Mouse (Mus musculus): Measurements from ENCODE around the gene Ocm. TPM values are rescaled to one million over a fixed set of nuclear protein-coding genes. Genes with fewer than 3 reads are reported as not detected.
"Not testable (repeated sequence)": the region's sequence is repeated elsewhere in the genome, so short reads cannot be mapped to it uniquely, and the experiment has no call there.

Ocm gene
- polyA plus RNA-seq, 1 experiment from 2014 or later, result not detected

DNA sequence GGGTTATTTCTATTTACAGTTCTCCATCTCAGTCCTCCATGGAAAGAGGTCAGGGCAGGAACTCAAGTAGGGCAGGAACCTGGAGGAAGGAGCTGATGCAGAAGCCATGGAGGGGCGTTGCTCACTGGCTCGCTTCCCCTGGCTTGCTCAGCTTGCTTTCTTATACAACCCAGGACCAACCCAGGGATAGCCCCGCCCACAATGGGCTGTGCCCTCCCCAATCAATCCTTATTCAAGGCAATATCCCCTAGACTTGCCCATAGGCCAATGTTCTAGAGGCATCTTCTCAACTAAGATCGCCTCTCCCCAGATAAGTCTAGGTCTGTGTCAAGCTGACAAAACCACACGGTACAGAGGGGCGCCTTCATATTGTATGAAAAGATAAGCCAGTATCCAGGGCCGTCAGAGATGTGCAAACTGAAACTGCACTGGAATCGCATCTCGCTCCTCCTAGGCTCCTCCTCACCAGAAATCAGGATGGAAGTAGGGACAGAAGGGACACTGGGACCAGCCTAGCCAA is 12.7 kb upstream of the Ocm start:
- no peaks in the 10 kb centered on the region for H3K4me1 ChIP-seq
- H3K4me3 ChIP-seq, result no peak overlapping the region
- no peak for DNase-seq (ENCODE audit: low spot score)
- H3K36me3 ChIP-seq, result no peaks in the 10 kb centered on the region
- peaks cover 11% of the 10 kb centered on the region; the same call in 1 of the 2 replicates for H3K9me3 ChIP-seq (replicated peaks)
- H3K27me3 ChIP-seq (ENCODE audit: low read depth, poor library complexity, severe bottlenecking), result no peaks in the 10 kb centered on the region
- WGBS, result 83% methylated on average over 9 of the region's 9 CpGs
- H3K27ac ChIP-seq (replicated peaks), result no peak overlapping the region

GRCm38 (mm10) chr5:144036952-144037351 is 10.5 kb upstream of the Ocm start:
- H3K36me3 ChIP-seq, result no peaks in the 10 kb centered on the region
- no peak for DNase-seq (ENCODE audit: low spot score)
- H3K27ac ChIP-seq (replicated peaks), result no peak overlapping the region
- WGBS, result 61% methylated on average over 17 of the region's 17 CpGs
- no peaks in the 10 kb centered on the region for H3K27me3 ChIP-seq (ENCODE audit: low read depth, poor library complexity, severe bottlenecking)
- no peaks in the 10 kb centered on the region for H3K4me1 ChIP-seq
- peaks cover 11% of the 10 kb centered on the region; the same call in 1 of the 2 replicates for H3K9me3 ChIP-seq (replicated peaks)
- no peak overlapping the region for H3K4me3 ChIP-seq

DNA sequence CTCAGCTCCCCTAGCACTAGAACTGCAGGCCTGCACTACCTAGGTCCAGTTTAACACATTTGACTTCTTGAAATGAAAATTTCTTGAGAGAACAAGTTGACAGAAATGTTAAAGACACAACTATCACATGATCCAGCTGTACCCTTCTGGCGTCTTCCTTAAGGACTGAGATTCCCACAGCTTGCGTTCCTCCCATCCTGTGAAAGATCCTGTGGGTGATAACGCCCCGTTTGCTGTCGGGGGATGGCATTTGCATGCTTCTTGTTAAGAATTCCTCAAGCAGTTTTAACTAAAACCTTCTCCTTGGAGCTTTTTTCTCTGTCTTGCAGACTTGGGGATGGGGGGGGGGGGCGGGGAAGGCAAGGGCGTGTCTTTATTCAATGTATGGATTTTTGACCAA is 8.1 kb upstream of the Ocm start:
- no peak overlapping the region for H3K27ac ChIP-seq (replicated peaks)
- no peak for DNase-seq (ENCODE audit: low spot score)
- H3K4me1 ChIP-seq, result no peaks in the 10 kb centered on the region
- WGBS, result 89% methylated on average over 7 of the region's 7 CpGs
- H3K4me3 ChIP-seq, result no peak overlapping the region
- no peaks in the 10 kb centered on the region for H3K36me3 ChIP-seq
- no peaks in the 10 kb centered on the region for H3K27me3 ChIP-seq (ENCODE audit: low read depth, poor library complexity, severe bottlenecking)
- H3K9me3 ChIP-seq (replicated peaks), result peaks cover 3% of the 10 kb centered on the region; the same call in 1 of the 2 replicates

DNA sequence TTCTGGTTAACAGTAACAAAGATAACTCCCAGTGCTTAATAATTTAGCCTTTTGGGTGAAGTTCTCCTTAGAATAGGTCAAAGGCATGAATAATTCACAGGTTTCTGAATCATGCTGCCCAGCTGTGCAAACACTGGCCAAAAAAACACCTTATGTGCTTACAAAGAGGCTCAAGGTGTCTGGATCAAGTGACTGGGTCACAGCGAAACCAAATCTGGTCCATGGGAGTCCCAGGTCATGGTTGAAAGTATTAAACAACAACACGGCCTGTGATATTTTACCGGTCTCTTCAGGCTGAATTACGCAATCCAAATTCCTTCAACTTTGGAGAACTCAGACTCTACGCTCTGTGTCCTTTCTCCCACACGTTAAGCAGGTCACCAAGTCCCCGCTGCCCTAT is 6.0 kb upstream of the Ocm start:
- H3K36me3 ChIP-seq, result no peaks in the 10 kb centered on the region
- no peaks in the 10 kb centered on the region for H3K4me1 ChIP-seq
- H3K4me3 ChIP-seq, result no peak overlapping the region
- H3K9me3 ChIP-seq (replicated peaks), result no peaks in the 10 kb centered on the region
- H3K27me3 ChIP-seq (ENCODE audit: low read depth, poor library complexity, severe bottlenecking), result no peaks in the 10 kb centered on the region
- no peak for DNase-seq (ENCODE audit: low spot score)
- H3K27ac ChIP-seq (replicated peaks), result no peak overlapping the region
- WGBS, result 90% methylated on average over 7 of the region's 7 CpGs

DNA sequence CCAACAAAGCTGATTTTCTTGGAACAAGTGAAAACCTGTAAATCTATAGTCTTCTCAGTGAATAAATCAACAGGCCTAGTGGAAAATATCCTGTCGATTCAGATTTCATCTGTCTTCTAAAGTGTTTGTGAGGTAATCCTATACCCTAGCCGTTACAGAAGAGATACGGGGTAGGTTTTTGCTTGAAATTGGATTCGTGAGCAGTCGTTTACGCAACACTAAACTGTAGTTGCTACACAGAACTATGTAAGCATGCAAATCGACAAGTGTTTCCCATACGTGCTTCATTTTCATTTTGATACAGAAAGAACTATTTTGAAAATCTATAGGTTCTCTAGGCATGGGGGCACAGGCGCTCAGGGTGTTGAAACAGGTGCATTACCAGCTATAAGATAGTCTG is 10.6 kb downstream of the Ocm start:
- H3K27me3 ChIP-seq (ENCODE audit: low read depth, poor library complexity, severe bottlenecking), result no peaks in the 10 kb centered on the region
- H3K27ac ChIP-seq (replicated peaks), result no peak overlapping the region
- H3K9me3 ChIP-seq (replicated peaks), result no peaks in the 10 kb centered on the region
- no peak overlapping the region for H3K4me3 ChIP-seq
- DNase-seq (ENCODE audit: low spot score), result no peak
- H3K36me3 ChIP-seq, result peaks cover 18% of the 10 kb centered on the region
- WGBS, result 91% methylated on average over 9 of the region's 9 CpGs
- H3K4me1 ChIP-seq, result peaks cover 2% of the 10 kb centered on the region; the same call in 1 of the 2 replicates

DNA sequence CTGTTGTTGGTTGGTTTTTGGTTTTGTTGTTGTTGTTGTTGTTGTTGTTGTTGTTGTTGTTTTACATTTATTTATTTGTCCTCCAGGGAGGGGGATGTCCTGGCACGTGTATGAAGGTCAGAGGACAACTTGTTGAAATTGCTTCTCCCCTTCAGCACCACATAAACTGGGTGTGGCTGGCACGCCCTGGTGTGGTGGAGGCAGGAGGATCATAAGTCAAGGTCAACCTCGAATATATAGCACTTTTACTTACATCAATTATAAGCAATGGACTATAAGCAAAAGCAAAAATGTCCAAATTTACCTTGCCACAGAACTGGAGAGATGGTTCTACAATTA is 11.2 kb downstream of the Ocm start:
- Histone ChIP-seq H3K36me3 (peaks cover 24% of the 10 kb centered on the region), H3K4me3 (peak overlapping the region; percentile 89), H3K4me1 (peaks cover 2% of the 10 kb centered on the region; the same call in 1 of the 2 replicates), H3K9me3 (replicated peaks) (no peaks in the 10 kb centered on the region), H3K27me3 (ENCODE audit: low read depth, poor library complexity, severe bottlenecking) (no peaks in the 10 kb centered on the region), H3K27ac (replicated peaks) (no peak overlapping the region)
- 80% methylated on average over 3 of the region's 3 CpGs for WGBS
- no peak for DNase-seq (ENCODE audit: low spot score)

- WGBS, result 4% methylated on average over 47 of the region's 47 CpGs
- peak; percentile 87 for DNase-seq (ENCODE audit: low spot score)
- H3K4me3 ChIP-seq, result peak within 1 kb of the TSS; percentile 89
- no peaks in the 10 kb centered on the region for H3K9me3 ChIP-seq (replicated peaks)
- H3K27ac ChIP-seq (replicated peaks), result peak within 1 kb of the TSS; percentile 91
- no peaks in the 10 kb centered on the region for H3K27me3 ChIP-seq (ENCODE audit: low read depth, poor library complexity, severe bottlenecking)
- peaks cover 28% of the 10 kb centered on the region for H3K36me3 ChIP-seq
- H3K4me1 ChIP-seq, result peaks cover 2% of the 10 kb centered on the region; the same call in 1 of the 2 replicates
These were observed 11.7 kb downstream of the Ocm start, which contains the start of gene Ccz1 for GRCm38 (mm10) chr5:144014551-144015311. TSS of gene Ccz1 (minus strand) at chr5:144014877.

DNA sequence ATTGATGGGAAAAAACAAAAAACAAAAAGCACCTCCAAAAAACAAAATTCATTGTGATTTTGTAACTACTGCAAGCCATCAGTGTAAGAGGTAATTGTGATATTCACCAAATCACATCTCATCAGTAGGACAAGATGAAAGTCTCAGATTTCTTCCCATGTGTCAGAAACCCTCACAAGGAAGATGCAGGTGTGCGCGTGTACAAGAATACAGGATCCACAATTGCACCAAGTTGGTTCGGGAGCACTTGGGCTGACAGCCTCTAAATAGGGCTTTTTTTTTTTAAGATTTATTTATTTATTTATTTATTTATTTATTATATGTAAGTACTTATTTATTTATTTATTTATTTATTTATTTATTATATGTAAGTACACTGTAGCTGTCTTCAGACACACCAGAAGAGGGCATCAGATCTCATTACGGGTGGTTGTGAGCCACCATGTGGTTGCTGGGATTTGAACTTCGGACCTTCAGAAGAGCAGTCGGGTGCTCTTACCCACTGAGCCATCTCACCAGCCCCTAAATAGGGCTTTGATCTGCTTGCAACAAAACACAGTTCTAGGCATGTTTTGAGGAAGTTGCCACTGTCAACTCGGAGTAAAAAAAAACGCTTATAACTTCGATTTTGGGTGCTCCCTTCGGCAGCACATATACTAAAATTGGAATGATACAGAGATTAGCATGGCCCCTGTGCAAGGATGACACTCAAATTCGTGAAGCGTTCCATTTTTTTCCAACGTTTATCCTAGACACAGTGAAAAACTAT is 12.9 kb downstream of the Ocm start:
- H3K27ac ChIP-seq (replicated peaks); H3K4me1 ChIP-seq; DNase-seq (ENCODE audit: low spot score); H3K9me3 ChIP-seq (replicated peaks); H3K27me3 ChIP-seq (ENCODE audit: low read depth, poor library complexity, severe bottlenecking): not testable (repeated sequence)
- H3K4me3 ChIP-seq, result peak overlapping the region; percentile 89
- 74% methylated on average over 13 of the region's 13 CpGs for WGBS
- peaks cover 40% of the 10 kb centered on the region for H3K36me3 ChIP-seq

- H3K27me3 ChIP-seq (ENCODE audit: low read depth, poor library complexity, severe bottlenecking), result no peaks in the 10 kb centered on the region
- WGBS, result 94% methylated on average over 15 of the region's 15 CpGs
- H3K27ac ChIP-seq (replicated peaks), result no peak overlapping the region
- H3K4me3 ChIP-seq, result no peak overlapping the region
- H3K36me3 ChIP-seq, result peaks cover 98% of the 10 kb centered on the region
- DNase-seq (ENCODE audit: low spot score), result no peak
- H3K9me3 ChIP-seq (replicated peaks), result no peaks in the 10 kb centered on the region; the same call in 1 of the 2 replicates
- no peaks in the 10 kb centered on the region for H3K4me1 ChIP-seq
These were observed 23.8 kb downstream of the Ocm start for GRCm38 (mm10) chr5:144002461-144003192.

- Histone ChIP-seq H3K4me3 (no peak overlapping the region), H3K9me3 (replicated peaks) (no peaks in the 10 kb centered on the region; the same call in 1 of the 2 replicates), H3K4me1 (no peaks in the 10 kb centered on the region), H3K27ac (replicated peaks) (no peak overlapping the region), H3K36me3 (peaks cover 100% of the 10 kb centered on the region), H3K27me3 (ENCODE audit: low read depth, poor library complexity, severe bottlenecking) (no peaks in the 10 kb centered on the region)
- WGBS, result 76% methylated on average over 1 of the region's 1 CpGs
- no peak for DNase-seq (ENCODE audit: low spot score)
These were observed 27.1 kb downstream of the Ocm start for GRCm38 (mm10) chr5:143999409-143999808.

- H3K36me3 ChIP-seq, result peaks cover 100% of the 10 kb centered on the region
- H3K9me3 ChIP-seq (replicated peaks), result no peaks in the 10 kb centered on the region; the same call in 1 of the 2 replicates
- no peak overlapping the region for H3K4me3 ChIP-seq
- H3K4me1 ChIP-seq, result no peaks in the 10 kb centered on the region
- 81% methylated on average over 11 of the region's 11 CpGs for WGBS
- no peaks in the 10 kb centered on the region for H3K27me3 ChIP-seq (ENCODE audit: low read depth, poor library complexity, severe bottlenecking)
- H3K27ac ChIP-seq (replicated peaks), result no peak overlapping the region
- DNase-seq (ENCODE audit: low spot score), result no peak
These were observed 31.7 kb downstream of the Ocm start for GRCm38 (mm10) chr5:143994632-143995365.

DNA sequence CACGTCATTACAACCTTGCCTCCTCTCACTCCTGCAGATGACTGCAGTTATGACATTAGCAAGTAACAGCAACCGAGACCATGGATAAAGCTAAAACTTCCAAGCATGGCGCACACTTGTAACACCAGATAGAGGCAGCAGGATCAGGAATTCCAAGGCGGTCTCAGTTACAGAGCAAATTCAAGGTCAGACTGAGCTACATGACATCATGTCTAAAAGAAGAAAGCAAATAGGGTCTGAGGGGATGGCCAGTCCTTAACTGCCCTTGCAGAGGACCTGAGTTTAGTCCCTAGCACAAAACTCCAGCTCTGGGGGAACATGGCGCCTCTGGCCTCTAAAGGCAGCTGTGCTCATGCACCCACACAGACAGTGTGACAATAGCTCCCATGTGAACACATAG is 32.6 kb downstream of the Ocm start:
- no peaks in the 10 kb centered on the region for H3K27me3 ChIP-seq (ENCODE audit: low read depth, poor library complexity, severe bottlenecking)
- H3K27ac ChIP-seq (replicated peaks), result no peak overlapping the region
- peaks cover 100% of the 10 kb centered on the region for H3K36me3 ChIP-seq
- WGBS, result 91% methylated on average over 5 of the region's 5 CpGs
- H3K4me3 ChIP-seq, result no peak overlapping the region
- no peaks in the 10 kb centered on the region for H3K9me3 ChIP-seq (replicated peaks)
- H3K4me1 ChIP-seq, result no peaks in the 10 kb centered on the region
- DNase-seq (ENCODE audit: low spot score), result no peak

Measured in midbrain, embryonic 10.5 days (tissue).